9 mouse cellular contexts compared by ENCODE assay signal in genomic region chr3:107680790-107681576, GRCm38 (mm10). TPM values are rescaled to one million over a fixed set of nuclear protein-coding genes. Genes with fewer than 3 reads are reported as not detected.
A peak's percentile ranks its signal among the peaks of the same experiment; 100 is the strongest.
DNase-seq lines count a peak whose midpoint lies in the region; ATAC-seq and TF ChIP-seq lines count a peak whose summit lies in the region.
"Had no signal": no experiment of that assay in that cellular context is flagged by ENCODE, and none has a peak within 500 bp of the region (broad histone marks: within the 10 kb centered on the region; RNA-seq: fewer than 3 reads in every experiment).

No protein-coding gene starts in this region.

- H3K27ac ChIP-seq in kidney, postnatal 0 days, result peak overlapping the region; percentile 57
- H3K27ac ChIP-seq in liver, embryonic 12.5 days, result no peak overlapping the region
- H3K27ac ChIP-seq: liver, embryonic 15.5 days had no signal

- H3K4me1 ChIP-seq in kidney, postnatal 0 days (replicated peaks; ENCODE audit: insufficient read depth, low read length), result peaks cover 14% of the 10 kb centered on the region; the same call in 1 of the 2 replicates
- peaks cover 26% of the 10 kb centered on the region for H3K4me1 ChIP-seq in liver, embryonic 12.5 days

- no peak overlapping the region for H3K9ac ChIP-seq in kidney, postnatal 0 days (ENCODE audit: low read depth, low read length)
- H3K9ac ChIP-seq in liver, embryonic 12.5 days, result no peak overlapping the region
- H3K9ac ChIP-seq: liver, embryonic 15.5 days had no signal

- TF ChIP-seq CTCF in kidney, postnatal 0 days (IDR thresholded peaks at IDR 0.05; ENCODE audit: low read depth), result no peak

- no peak for ATAC-seq in kidney, postnatal 0 days (replicated peaks; ENCODE audit: low FRiP score, low read depth)
- ATAC-seq in liver, embryonic 12.5 days, result no peak

- no peaks in the 10 kb centered on the region for H3K36me3 ChIP-seq in kidney, postnatal 0 days (ENCODE audit: insufficient read depth, low read length)
- H3K36me3 ChIP-seq in liver, embryonic 12.5 days, result peaks cover 21% of the 10 kb centered on the region

- peak; percentile 22 for DNase-seq in gastrocnemius, postnatal 25 days
- no peak for DNase-seq in gastrocnemius, postnatal 4 days (ENCODE audit: low spot score in 2 of 2)
- DNase-seq in adipocyte (ENCODE audit: low spot score), result peak; percentile 68
- peak; percentile 64 to 79 for DNase-seq in frontal cortex, postnatal 36 days (ENCODE audit: low spot score in 2 of 2)
- peak; percentile 91 for DNase-seq in kidney, postnatal 0 days (ENCODE audit: low spot score)
- peak; percentile 31 for DNase-seq in lung, postnatal 25 days (ENCODE audit: low spot score)
- DNase-seq in ovary, postnatal 10 days (ENCODE audit: low spot score), result no peak

- no peaks in the 10 kb centered on the region for H3K9me3 ChIP-seq in kidney, postnatal 0 days (replicated peaks; ENCODE audit: low read length)
- H3K9me3 ChIP-seq in liver, embryonic 12.5 days (replicated peaks), result no peaks in the 10 kb centered on the region
- H3K9me3 ChIP-seq: liver, embryonic 15.5 days had no signal

- H3K4me3 ChIP-seq in kidney, postnatal 0 days (replicated peaks; ENCODE audit: low read depth, low read length), result no peak overlapping the region
- no peak overlapping the region for H3K4me3 ChIP-seq in liver, embryonic 12.5 days
- H3K4me3 ChIP-seq: liver, embryonic 15.5 days had no signal

- H3K4me2 ChIP-seq in kidney, postnatal 0 days (ENCODE audit: low read length), result peak overlapping the region; percentile 25
- H3K4me2 ChIP-seq in liver, embryonic 12.5 days, result no peak overlapping the region
- H3K4me2 ChIP-seq: liver, embryonic 15.5 days had no signal

- no peaks in the 10 kb centered on the region for H3K27me3 ChIP-seq in kidney, postnatal 0 days (ENCODE audit: insufficient read depth, low read length)
- no peaks in the 10 kb centered on the region for H3K27me3 ChIP-seq in liver, embryonic 12.5 days (replicated peaks)
- H3K27me3 ChIP-seq: liver, embryonic 15.5 days had no signal

- WGBS in kidney, postnatal 0 days, result 30% methylated on average over 7 of the region's 7 CpGs
- 68% methylated on average over 7 of the region's 7 CpGs for WGBS in liver, embryonic 12.5 days (ENCODE audit: insufficient replicate concordance)

RNA-seq across cellular contexts. Expression of gene Ahcyl1, which starts 15.4 kb away (rescaled TPM):
- total RNA-seq in gastrocnemius, postnatal 25 days (2021), result 10 to 100 TPM; 30.7 to 31.8 TPM
- total RNA-seq in gastrocnemius, postnatal 4 days (2021), result 10 to 100 TPM; 68.5 to 83.4 TPM
- polyA plus RNA-seq in kidney, postnatal 0 days (2015; fragmentation: Nextera tagmentation; extraction: Ambion mirVana), result 79.2 and 81.5 TPM in 2 replicates
- polyA plus RNA-seq in liver, embryonic 12.5 days (2016; fragmentation: Nextera tagmentation; extraction: Ambion mirVana), result 53.7 and 54.0 TPM in 2 replicates

RNA-seq across cellular contexts. Expression of gene Strip1, which starts 49.5 kb away (rescaled TPM):
- 10 to 100 TPM; 15.4 to 16.3 TPM for total RNA-seq in gastrocnemius, postnatal 25 days (2021)
- total RNA-seq in gastrocnemius, postnatal 4 days (2021), result 10 to 100 TPM; 26.6 to 31.5 TPM
- 34.4 and 34.9 TPM in 2 replicates for polyA plus RNA-seq in kidney, postnatal 0 days (2015; fragmentation: Nextera tagmentation; extraction: Ambion mirVana)
- polyA plus RNA-seq in liver, embryonic 12.5 days (2016; fragmentation: Nextera tagmentation; extraction: Ambion mirVana), result 17.0 and 19.0 TPM in 2 replicates

RNA-seq across cellular contexts. Expression of gene Gm10961, which starts 49.9 kb away (rescaled TPM):
- not detected for total RNA-seq in gastrocnemius, postnatal 25 days (2021)
- total RNA-seq in gastrocnemius, postnatal 4 days (2021), result not detected
- polyA plus RNA-seq in kidney, postnatal 0 days (2015; fragmentation: Nextera tagmentation; extraction: Ambion mirVana), result not detected in 2 replicates
- not detected in 2 replicates for polyA plus RNA-seq in liver, embryonic 12.5 days (2016; fragmentation: Nextera tagmentation; extraction: Ambion mirVana)
- polyA plus RNA-seq: liver, embryonic 15.5 days had no signal

Comparison
In these comparisons a context has a peak if more than half of its experiments do, and no peak if none do; other contexts are left out.
1. DNase-seq: peak in gastrocnemius, postnatal 25 days (single experiment), adipocyte (single experiment), frontal cortex, postnatal 36 days (2 of 2), kidney, postnatal 0 days (single experiment) and lung, postnatal 25 days (single experiment); none in gastrocnemius, postnatal 4 days (0 of 2) and ovary, postnatal 10 days (single experiment).